Mouse (Mus musculus) myocyte (in vitro differentiated cells): ENCODE data around the gene Bcr. TPM values are rescaled to one million over a fixed set of nuclear protein-coding genes. Genes with fewer than 3 reads are reported as not detected.

ENCODE experiments used
- H3K27me3 ChIP-seq: one replicate; pipeline ENCODE4 v1.6.1; 2011; ENCODE audit not compliant: control insufficient read depth, insufficient read depth, insufficient read length
- H3K36me3 ChIP-seq: one replicate; pipeline ENCODE4 v1.6.1; 2011; ENCODE audit not compliant: control insufficient read depth, insufficient read depth
- H3K4me2 ChIP-seq: one replicate; pipeline ENCODE4 v1.6.1; 2011; ENCODE audit warnings: low read depth, control low read depth
- H3K4me3 ChIP-seq: one replicate; pipeline ENCODE4 v1.5.1; 2011; ENCODE audit warnings: mild to moderate bottlenecking, control low read depth, moderate library complexity
- H3K79me2 ChIP-seq: one replicate; pipeline ENCODE4 v1.6.1; 2011; ENCODE audit not compliant: control insufficient read depth, insufficient read depth
- H3ac ChIP-seq: one replicate; pipeline ENCODE4 v1.6.1; 2011; ENCODE audit not compliant: control insufficient read depth, insufficient read length
- CEBPB ChIP-seq: IDR thresholded peaks from 2 replicates; pipeline ENCODE4 v1.6.1; 2011; ENCODE audit warnings: mild to moderate bottlenecking, moderate library complexity; ENCODE audit not compliant: poor library complexity, insufficient read depth, severe bottlenecking
- E2F4 ChIP-seq: IDR thresholded peaks from one replicate; pipeline ENCODE4 v1.6.1; 2011; ENCODE audit warnings: mild to moderate bottlenecking, control low read depth, moderate library complexity; ENCODE audit not compliant: insufficient read depth
- MAX ChIP-seq: IDR thresholded peaks from one replicate; pipeline ENCODE4 v1.6.1; 2011; ENCODE audit warnings: low read depth, mild to moderate bottlenecking, control low read depth
- MYOD1 ChIP-seq, 3 experiments: IDR thresholded peaks; one replicate each; pipeline ENCODE4 v1.6.1; 2011; ENCODE audit warnings: control low read depth in 2 of 3, low read depth in 2 of 3, mild to moderate bottlenecking in 2 of 3, moderate library complexity in 1 of 3; ENCODE audit not compliant: insufficient read length in 2 of 3, control insufficient read depth in 1 of 3
- MYOG ChIP-seq, 3 experiments: IDR thresholded peaks; one replicate each; pipeline ENCODE4 v1.6.1; 2011; ENCODE audit warnings: control low read depth in 2 of 3, low read depth in 2 of 3, mild to moderate bottlenecking in 2 of 3; ENCODE audit not compliant: insufficient read length in 2 of 3, control insufficient read depth in 1 of 3, insufficient read depth in 1 of 3
- POLR2A ChIP-seq: IDR thresholded peaks from one replicate; pipeline ENCODE4 v1.6.1; 2011; ENCODE audit warnings: low read depth, mild to moderate bottlenecking, control low read depth, moderate library complexity; ENCODE audit not compliant: insufficient read length
- POLR2AphosphoS2 ChIP-seq: IDR thresholded peaks from one replicate; pipeline ENCODE4 v1.6.1; 2011; ENCODE audit warnings: low read depth, control low read depth; ENCODE audit not compliant: insufficient read length
- REST ChIP-seq: IDR thresholded peaks from one replicate; pipeline ENCODE4 v1.6.1; 2011; ENCODE audit warnings: mild to moderate bottlenecking, control low read depth, moderate library complexity; ENCODE audit not compliant: insufficient read depth, insufficient read length
- SRF ChIP-seq: IDR thresholded peaks from one replicate; pipeline ENCODE4 v1.6.1; 2011; ENCODE audit warnings: low read depth; ENCODE audit not compliant: control insufficient read depth, insufficient read length
- TCF12 ChIP-seq: IDR thresholded peaks from one replicate; pipeline ENCODE4 v1.6.1; 2011; ENCODE audit warnings: mild to moderate bottlenecking, control low read depth; ENCODE audit not compliant: poor library complexity, insufficient read depth, severe bottlenecking
- TCF3 ChIP-seq: IDR thresholded peaks from one replicate; pipeline ENCODE4 v1.6.1; 2011; ENCODE audit warnings: low read depth, control low read depth; ENCODE audit not compliant: insufficient read length
- USF1 ChIP-seq: IDR thresholded peaks from one replicate; pipeline ENCODE4 v1.6.1; 2011; ENCODE audit warnings: low read depth, mild to moderate bottlenecking, control low read depth, moderate library complexity
- polyA plus RNA-seq: library from polyadenylated mRNA; unstranded; fragments of >200 nt; fragmentation: generic; extraction: Trizol; gene quantifications from one replicate; pipeline ENCODE4 v1.2.1, GENCODE M21; 2012; ENCODE audit warnings: missing spikeins

Gene Bcr
- polyA plus RNA-seq, 1 experiment = 16.8 TPM

GRCm38 (mm10) chr10:75165825-75166481, 105.6 kb downstream of the Bcr start:
- TF ChIP-seq USF1 = no peak
- TF ChIP-seq E2F4 = no peak
- TF ChIP-seq POLR2A = no peak
- TF ChIP-seq POLR2AphosphoS2 = no peak
- no peak for TF ChIP-seq TCF12
- no peak for TF ChIP-seq MYOD1 (IDR thresholded peaks at IDR 0.05; ENCODE audit: control insufficient read depth in 1 of 3, insufficient read length in 2 of 3, low read depth in 2 of 3)
- TF ChIP-seq MAX = no peak
- TF ChIP-seq MYOG (IDR thresholded peaks at IDR 0.05; ENCODE audit: control insufficient read depth in 1 of 3, insufficient read depth in 1 of 3, insufficient read length in 2 of 3, low read depth in 2 of 3) = no peak
- no peak for TF ChIP-seq CEBPB
- TF ChIP-seq SRF = no peak
- no peak for TF ChIP-seq REST
- no peak for TF ChIP-seq TCF3
- Histone ChIP-seq H3K79me2 (no peaks in the 10 kb centered on the region), H3K4me3 (no peak overlapping the region), H3K4me2 (no peak overlapping the region), H3K36me3 (peaks cover 30% of the 10 kb centered on the region), H3K27me3 (no peaks in the 10 kb centered on the region), H3ac (no peak overlapping the region)

GRCm38 (mm10) chr10:75166601-75167000, 106.2 kb downstream of the Bcr start:
- no peak for TF ChIP-seq MAX
- no peak for TF ChIP-seq TCF12
- no peak for TF ChIP-seq TCF3
- no peak for TF ChIP-seq CEBPB
- no peak for TF ChIP-seq POLR2AphosphoS2
- no peak overlapping the region for H3ac ChIP-seq
- no peak overlapping the region for H3K4me2 ChIP-seq
- no peaks in the 10 kb centered on the region for H3K27me3 ChIP-seq
- no peaks in the 10 kb centered on the region for H3K79me2 ChIP-seq
- H3K4me3 ChIP-seq = no peak overlapping the region
- H3K36me3 ChIP-seq = peaks cover 33% of the 10 kb centered on the region

GRCm38 (mm10) chr10:75170207-75170850, 109.9 kb downstream of the Bcr start:
- Histone ChIP-seq H3K27me3 (no peaks in the 10 kb centered on the region), H3K36me3 (peaks cover 19% of the 10 kb centered on the region), H3K79me2 (no peaks in the 10 kb centered on the region), H3K4me3 (no peak overlapping the region), H3ac (no peak overlapping the region), H3K4me2 (peak overlapping the region; percentile 81)
- TF ChIP-seq MAX = no peak
- TF ChIP-seq CEBPB = no peak
- TF ChIP-seq REST = no peak
- peak in 1 of 3 experiments; percentile 58 for TF ChIP-seq MYOD1 (IDR thresholded peaks at IDR 0.05; ENCODE audit: control insufficient read depth in 1 of 3, insufficient read length in 2 of 3, low read depth in 2 of 3)
- no peak for TF ChIP-seq TCF12
- no peak for TF ChIP-seq SRF

GRCm38 (mm10) chr10:75173056-75173455, 112.7 kb downstream of the Bcr start:
- Histone ChIP-seq H3K36me3 (peaks cover 25% of the 10 kb centered on the region), H3ac (no peak overlapping the region), H3K4me3 (no peak overlapping the region), H3K79me2 (no peaks in the 10 kb centered on the region), H3K27me3 (no peaks in the 10 kb centered on the region), H3K4me2 (no peak overlapping the region)
- no peak for TF ChIP-seq POLR2A
- no peak for TF ChIP-seq REST
- TF ChIP-seq MAX = no peak
- TF ChIP-seq MYOG (IDR thresholded peaks at IDR 0.05; ENCODE audit: control insufficient read depth in 1 of 3, insufficient read depth in 1 of 3, insufficient read length in 2 of 3, low read depth in 2 of 3) = no peak
- TF ChIP-seq E2F4 = no peak
- TF ChIP-seq USF1 = no peak
- no peak for TF ChIP-seq POLR2AphosphoS2
- TF ChIP-seq SRF = no peak

GRCm38 (mm10) chr10:75173712-75174111, 113.3 kb downstream of the Bcr start:
- H3ac ChIP-seq = no peak overlapping the region
- H3K4me2 ChIP-seq = no peak overlapping the region
- H3K27me3 ChIP-seq = no peaks in the 10 kb centered on the region
- H3K36me3 ChIP-seq = peaks cover 25% of the 10 kb centered on the region
- no peak for TF ChIP-seq POLR2A
- no peak for TF ChIP-seq SRF
- TF ChIP-seq MAX = no peak
- TF ChIP-seq USF1 = no peak
- no peak for TF ChIP-seq TCF12
- no peak for TF ChIP-seq MYOG (IDR thresholded peaks at IDR 0.05; ENCODE audit: control insufficient read depth in 1 of 3, insufficient read depth in 1 of 3, insufficient read length in 2 of 3, low read depth in 2 of 3)
- TF ChIP-seq E2F4 = no peak
- no peak for TF ChIP-seq TCF3
- TF ChIP-seq MYOD1 (IDR thresholded peaks at IDR 0.05; ENCODE audit: control insufficient read depth in 1 of 3, insufficient read length in 2 of 3, low read depth in 2 of 3) = no peak
- no peak for TF ChIP-seq REST
- H3K4me3 ChIP-seq = no peak overlapping the region
- no peaks in the 10 kb centered on the region for H3K79me2 ChIP-seq
